8 mouse cellular contexts compared by ENCODE assay signal in genomic region chr14:59942864-59943611, GRCm38 (mm10).
A peak's percentile ranks its signal among the peaks of the same experiment; 100 is the strongest.
DNase-seq lines count a peak whose midpoint lies in the region; ATAC-seq and TF ChIP-seq lines count a peak whose summit lies in the region.

No protein-coding gene starts in this region.

- no peaks in the 10 kb centered on the region for H3K4me1 ChIP-seq in liver, embryonic 12.5 days
- peaks cover 14% of the 10 kb centered on the region; the same call in 1 of the 2 replicates for H3K4me1 ChIP-seq in embryonic facial prominence, embryonic 12.5 days
- peaks cover 21% of the 10 kb centered on the region; the same call in 1 of the 2 replicates for H3K4me1 ChIP-seq in heart, embryonic 10.5 days
- no peaks in the 10 kb centered on the region for H3K4me1 ChIP-seq in kidney, postnatal 0 days (replicated peaks; ENCODE audit: insufficient read depth, low read length)
- H3K4me1 ChIP-seq in liver, adult 2 months (ENCODE audit: control insufficient read depth, insufficient read depth, low read length) = no peaks in the 10 kb centered on the region
- no peaks in the 10 kb centered on the region for H3K4me1 ChIP-seq in neural tube, embryonic 13.5 days (replicated peaks)
- no peaks in the 10 kb centered on the region for H3K4me1 ChIP-seq in testis, adult 2 months (ENCODE audit: control insufficient read depth, insufficient read depth, low read length)

- H3K79me2 ChIP-seq in liver, adult 2 months (ENCODE audit: control insufficient read depth, insufficient read depth, low read length) = no peaks in the 10 kb centered on the region

- 32% methylated on average over 7 of the region's 7 CpGs for WGBS in liver, embryonic 12.5 days (ENCODE audit: insufficient replicate concordance)
- 21% methylated on average over 7 of the region's 7 CpGs for WGBS in embryonic facial prominence, embryonic 12.5 days
- WGBS in heart, embryonic 10.5 days = 28% methylated on average over 7 of the region's 7 CpGs
- 20% methylated on average over 7 of the region's 7 CpGs for WGBS in kidney, postnatal 0 days
- WGBS in liver, adult 2 months = 48% methylated on average over 7 of the region's 7 CpGs
- WGBS in neural tube, embryonic 13.5 days = 38% methylated on average over 7 of the region's 7 CpGs

- peak; percentile 89 for TF ChIP-seq CTCF in kidney, postnatal 0 days (IDR thresholded peaks at IDR 0.05; ENCODE audit: low read depth)
- TF ChIP-seq CTCF in liver, adult 2 months (IDR thresholded peaks at IDR 0.05; ENCODE audit: low read depth, low read length) = peak; percentile 71
- peak; percentile 60; the same call in 1 of the 2 replicates for TF ChIP-seq CTCF in testis, adult 2 months (IDR thresholded peaks at IDR 0.05; ENCODE audit: control insufficient read depth, insufficient read depth, insufficient replicate concordance, low read depth, low read length)

- no peak overlapping the region for H3K4me2 ChIP-seq in liver, embryonic 12.5 days
- H3K4me2 ChIP-seq in embryonic facial prominence, embryonic 12.5 days (replicated peaks) = no peak overlapping the region
- H3K4me2 ChIP-seq in kidney, postnatal 0 days (ENCODE audit: low read length) = no peak overlapping the region
- no peak overlapping the region for H3K4me2 ChIP-seq in neural tube, embryonic 13.5 days

- H3K27me3 ChIP-seq in liver, embryonic 12.5 days (replicated peaks) = no peaks in the 10 kb centered on the region
- H3K27me3 ChIP-seq in embryonic facial prominence, embryonic 12.5 days = no peaks in the 10 kb centered on the region
- no peaks in the 10 kb centered on the region for H3K27me3 ChIP-seq in heart, embryonic 10.5 days (ENCODE audit: insufficient read depth, poor library complexity, severe bottlenecking)
- no peaks in the 10 kb centered on the region for H3K27me3 ChIP-seq in kidney, postnatal 0 days (ENCODE audit: insufficient read depth, low read length)
- no peaks in the 10 kb centered on the region for H3K27me3 ChIP-seq in liver, adult 2 months (ENCODE audit: control insufficient read depth, insufficient read depth, low read length)
- H3K27me3 ChIP-seq in neural tube, embryonic 13.5 days = no peaks in the 10 kb centered on the region
- H3K27me3 ChIP-seq in testis, adult 2 months (ENCODE audit: control insufficient read depth, insufficient read depth, low read length) = no peaks in the 10 kb centered on the region

- H3K9ac ChIP-seq in liver, embryonic 12.5 days = no peak overlapping the region
- H3K9ac ChIP-seq in embryonic facial prominence, embryonic 12.5 days = no peak overlapping the region
- no peak overlapping the region for H3K9ac ChIP-seq in kidney, postnatal 0 days (ENCODE audit: low read depth, low read length)
- H3K9ac ChIP-seq in liver, adult 2 months (ENCODE audit: low read depth, low read length) = no peak overlapping the region
- no peak overlapping the region for H3K9ac ChIP-seq in neural tube, embryonic 13.5 days

- no peak for TF ChIP-seq POLR2A in liver, adult 2 months (IDR thresholded peaks at IDR 0.05; ENCODE audit: extremely low read depth, insufficient read depth, low read length)
- no peak for TF ChIP-seq POLR2A in testis, adult 2 months (IDR thresholded peaks at IDR 0.05; ENCODE audit: control insufficient read depth, low read depth, low read length)

- no peak overlapping the region for H3K4me3 ChIP-seq in liver, embryonic 12.5 days
- no peak overlapping the region for H3K4me3 ChIP-seq in embryonic facial prominence, embryonic 12.5 days
- no peak overlapping the region for H3K4me3 ChIP-seq in heart, embryonic 10.5 days
- H3K4me3 ChIP-seq in kidney, postnatal 0 days (replicated peaks; ENCODE audit: low read depth, low read length) = no peak overlapping the region
- H3K4me3 ChIP-seq in liver, adult 2 months (ENCODE audit: insufficient read depth, low read depth, low read length) = no peak overlapping the region
- H3K4me3 ChIP-seq in neural tube, embryonic 13.5 days = no peak overlapping the region
- no peak overlapping the region for H3K4me3 ChIP-seq in testis, adult 2 months (ENCODE audit: control insufficient read depth, low read depth, low read length)

- no peaks in the 10 kb centered on the region for H3K36me3 ChIP-seq in liver, embryonic 12.5 days
- no peaks in the 10 kb centered on the region for H3K36me3 ChIP-seq in embryonic facial prominence, embryonic 12.5 days
- no peaks in the 10 kb centered on the region for H3K36me3 ChIP-seq in heart, embryonic 10.5 days
- no peaks in the 10 kb centered on the region for H3K36me3 ChIP-seq in kidney, postnatal 0 days (ENCODE audit: insufficient read depth, low read length)
- H3K36me3 ChIP-seq in liver, adult 2 months (ENCODE audit: control insufficient read depth, insufficient read depth, low read length) = no peaks in the 10 kb centered on the region
- no peaks in the 10 kb centered on the region for H3K36me3 ChIP-seq in neural tube, embryonic 13.5 days
- H3K36me3 ChIP-seq in testis, adult 2 months (ENCODE audit: control insufficient read depth, insufficient read depth, low read length) = no peaks in the 10 kb centered on the region

- DNase-seq in liver = peak; percentile 71
- peak; percentile 86 for DNase-seq in heart, embryonic 10.5 days (ENCODE audit: low spot score)
- peak; percentile 93 for DNase-seq in kidney, postnatal 0 days (ENCODE audit: low spot score)
- DNase-seq in liver, adult 2 months (ENCODE audit: extremely low read depth, low read depth, low spot score) = peak; percentile 10

- no peak overlapping the region for H3K27ac ChIP-seq in liver, embryonic 12.5 days
- H3K27ac ChIP-seq in embryonic facial prominence, embryonic 12.5 days = no peak overlapping the region
- H3K27ac ChIP-seq in heart, embryonic 10.5 days = no peak overlapping the region
- no peak overlapping the region for H3K27ac ChIP-seq in kidney, postnatal 0 days
- no peak overlapping the region for H3K27ac ChIP-seq in liver, adult 2 months (replicated peaks; ENCODE audit: insufficient read depth, low read depth, low read length)
- H3K27ac ChIP-seq in neural tube, embryonic 13.5 days (replicated peaks) = no peak overlapping the region
- H3K27ac ChIP-seq in testis, adult 2 months (ENCODE audit: control insufficient read depth, insufficient read depth, low read depth, low read length) = no peak overlapping the region

- H3K9me3 ChIP-seq in liver, embryonic 12.5 days (replicated peaks) = no peaks in the 10 kb centered on the region
- H3K9me3 ChIP-seq in embryonic facial prominence, embryonic 12.5 days = no peaks in the 10 kb centered on the region
- H3K9me3 ChIP-seq in heart, embryonic 10.5 days = no peaks in the 10 kb centered on the region
- no peaks in the 10 kb centered on the region for H3K9me3 ChIP-seq in kidney, postnatal 0 days (replicated peaks; ENCODE audit: low read length)
- no peaks in the 10 kb centered on the region for H3K9me3 ChIP-seq in neural tube, embryonic 13.5 days

- ATAC-seq in liver, embryonic 12.5 days = no peak
- ATAC-seq in embryonic facial prominence, embryonic 12.5 days (ENCODE audit: insufficient number of reproducible peaks, insufficient read depth, low FRiP score, low TSS enrichment) = peak; percentile 80; the same call in 1 of the 2 replicates
- 0 out of 2 replicates have a peak, but pooled peaks have one; percentile 21 for ATAC-seq in kidney, postnatal 0 days (replicated peaks; ENCODE audit: low FRiP score, low read depth)
- ATAC-seq in neural tube, embryonic 13.5 days (ENCODE audit: low read depth) = peak; percentile 87

Comparison
In these comparisons a context has a peak if more than half of its experiments do, and no peak if none do; other contexts are left out.
1. DNase-seq: peak in every context shown above with its lines; median percentile 93 in kidney, postnatal 0 days; 86 in heart, embryonic 10.5 days; 71 in liver; 10 in liver, adult 2 months.